Mouse (Mus musculus): ENCODE results near the gene Glmp. TPM values are rescaled to one million over a fixed set of nuclear protein-coding genes. Genes with fewer than 3 reads are reported as not detected.
"Not testable (repeated sequence)": the region's sequence is repeated elsewhere in the genome, so short reads cannot be mapped to it uniquely, and the experiment has no call there.

The Glmp gene
- 10 to 100 TPM; 67.8 to 84.2 TPM for total RNA-seq (2021)
- long read RNA-seq, experiment 1, full-length matches to known transcripts, result 56 of 57 reads
- long read RNA-seq, experiment 1, partial matches to known transcripts, result 0 of 57 reads
- long read RNA-seq, experiment 1, other reads (novel, unspliced or antisense), result 1 of 57 reads
- long read RNA-seq, experiment 2, full-length matches to known transcripts, result 28 of 29 reads
- long read RNA-seq, experiment 2, partial matches to known transcripts, result 0 of 29 reads
- long read RNA-seq, experiment 2, other reads (novel, unspliced or antisense), result 1 of 29 reads

GRCm38 (mm10) chr3:88324951-88325405 is at the start of gene Glmp:
TSS of gene Glmp (plus strand) at chr3:88325023.
- peak; percentile 81 to 85 for DNase-seq

- DNase-seq, result no peak
These were observed 48.7 kb upstream of the Glmp start for GRCm38 (mm10) chr3:88276121-88276520.

- DNase-seq, result peak in 1 of 2 experiments; percentile 23
These were observed 48.2 kb upstream of the Glmp start for GRCm38 (mm10) chr3:88276529-88277143.

- DNase-seq, result no peak
These were observed 44.8 kb upstream of the Glmp start for GRCm38 (mm10) chr3:88280035-88280434.

GRCm38 (mm10) chr3:88281141-88281916 is 43.5 kb upstream of the Glmp start:
- not testable (repeated sequence) for DNase-seq

- DNase-seq, result not testable (repeated sequence)
These were observed 39.8 kb upstream of the Glmp start for GRCm38 (mm10) chr3:88284815-88285564.

GRCm38 (mm10) chr3:88285565-88285895 is 39.3 kb upstream of the Glmp start:
- not testable (repeated sequence) for DNase-seq

GRCm38 (mm10) chr3:88287110-88287509 is 37.7 kb upstream of the Glmp start, which contains the start of gene Gm38392:
TSS of gene Gm38392 (minus strand) at chr3:88287210.
- no peak for DNase-seq

- not testable (repeated sequence) for DNase-seq
These were observed 36.6 kb upstream of the Glmp start for GRCm38 (mm10) chr3:88288133-88288713.

- DNase-seq, result peak in 1 of 2 experiments; percentile 17
These were observed 32.9 kb upstream of the Glmp start for GRCm38 (mm10) chr3:88291970-88292369.

GRCm38 (mm10) chr3:88295272-88295671 is 29.6 kb upstream of the Glmp start:
- DNase-seq, result not testable (repeated sequence)

- no peak for DNase-seq
These were observed 28.7 kb upstream of the Glmp start for GRCm38 (mm10) chr3:88296110-88296560.

GRCm38 (mm10) chr3:88296561-88297318 is 28.1 kb upstream of the Glmp start, which contains the start of the genes Tsacc and Cct3:
TSS of gene Tsacc (minus strand) at chr3:88296999.
TSS of gene Cct3 (plus strand) at chr3:88297116.
- DNase-seq, result peak; percentile 97 to 99

GRCm38 (mm10) chr3:88297321-88297851 is 27.4 kb upstream of the Glmp start:
- DNase-seq, result peak in 1 of 2 experiments; percentile 20

GRCm38 (mm10) chr3:88299172-88299571 is 25.7 kb upstream of the Glmp start:
- no peak for DNase-seq

GRCm38 (mm10) chr3:88328956-88329355 is 4.1 kb downstream of the Glmp start:
- DNase-seq, result no peak

- peak; percentile 35 to 59 for DNase-seq
These were observed 6.5 kb downstream of the Glmp start for GRCm38 (mm10) chr3:88331282-88331681.

GRCm38 (mm10) chr3:88334029-88334658 is 9.3 kb downstream of the Glmp start:
- no peak for DNase-seq

GRCm38 (mm10) chr3:88334902-88335435 is 10.1 kb downstream of the Glmp start:
- DNase-seq, result no peak
